Mouse (Mus musculus) megakaryocyte, embryonic 14.5 days (primary cell): ENCODE results near the gene Zdhhc11.
"Not testable (repeated sequence)": the region's sequence is repeated elsewhere in the genome, so short reads cannot be mapped to it uniquely, and the experiment has no call there.

Experiments used
- FLI1 ChIP-seq: IDR thresholded peaks from 2 replicates; pipeline ENCODE4 v1.6.1; 2012; ENCODE audit warnings: low read length, inconsistent platforms, mixed read lengths
- GATA1 ChIP-seq: IDR thresholded peaks from 3 replicates; pipeline ENCODE4 v1.6.1; 2012; ENCODE audit warnings: mixed read lengths, low read length, inconsistent platforms, borderline replicate concordance

DNA sequence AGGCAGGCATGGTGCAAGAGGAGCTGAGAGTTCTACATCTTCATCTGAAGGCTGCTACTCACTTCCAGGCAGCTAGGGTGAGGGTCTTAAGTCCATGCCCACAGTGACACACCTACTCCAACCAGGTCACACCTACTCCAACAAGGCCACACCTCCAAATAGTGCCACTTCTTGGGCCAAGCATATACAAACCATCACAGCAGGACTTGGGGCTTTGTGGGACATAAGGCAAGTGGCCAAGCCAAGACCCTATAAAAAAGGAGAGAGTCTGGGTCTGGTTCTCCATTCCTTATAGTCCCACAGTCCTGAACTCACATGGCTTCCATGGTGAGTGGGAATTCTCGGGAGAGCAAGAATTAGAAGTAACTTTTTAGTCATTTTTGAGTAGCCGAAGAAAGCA lies 44.6 kb downstream of the Zdhhc11 start:
- TF ChIP-seq GATA1, FLI1: not testable (repeated sequence)
